Mouse (Mus musculus): ENCODE measurements around the gene Tsc1.
A peak's percentile ranks its signal among the peaks of the same experiment; 100 is the strongest.

The Tsc1 gene

DNA sequence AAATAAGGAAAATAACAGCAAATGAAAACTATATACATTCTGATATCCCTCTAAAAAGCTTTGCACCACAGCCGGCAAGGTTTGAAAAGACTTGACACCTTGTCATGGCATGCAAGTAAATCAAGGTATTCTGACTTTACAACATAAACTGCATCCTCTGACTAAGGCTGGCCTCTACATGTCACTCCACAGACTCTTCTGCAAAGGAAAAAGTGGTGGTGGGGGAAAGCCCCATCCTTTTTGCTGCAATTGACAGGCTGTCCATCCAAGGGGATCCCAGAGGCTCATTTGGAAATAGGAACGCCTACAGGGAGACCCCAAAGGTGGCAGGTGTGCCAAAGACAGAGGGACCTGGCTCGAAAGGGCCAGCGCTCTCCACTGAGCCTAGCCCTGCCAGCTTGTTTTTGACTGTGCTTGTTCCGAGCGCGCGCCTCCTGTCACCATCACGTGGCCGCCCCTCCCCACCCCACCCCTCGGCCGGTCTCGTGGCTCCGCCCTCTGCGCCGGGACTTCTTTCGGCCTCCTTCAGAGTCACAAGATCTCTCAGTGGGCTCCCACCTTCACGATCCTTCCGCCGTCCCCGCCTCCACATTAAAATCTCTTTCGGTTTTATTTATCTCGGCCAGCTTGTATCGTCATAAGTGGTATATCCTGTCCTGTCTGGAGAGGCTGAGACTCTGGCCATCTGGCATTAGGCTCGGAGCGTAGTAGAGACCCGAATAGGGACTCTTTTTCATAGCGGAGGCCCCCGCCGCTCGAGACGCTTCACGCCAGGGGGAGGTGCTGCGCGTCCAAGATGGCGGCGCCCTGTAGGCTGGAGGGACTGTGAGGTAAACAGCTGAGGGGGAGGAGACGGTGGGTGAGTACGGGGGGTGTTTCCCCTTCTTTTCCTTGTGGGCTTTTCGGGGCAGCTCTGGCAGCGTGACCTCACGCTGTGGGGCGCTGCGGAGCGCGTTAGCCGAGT lies at the start of gene Tsc1:
Gene Tsc1 (plus strand): TSS at position 768 of the 964 bp plus-strand sequence.
- DNase-seq (ENCODE audit: low spot score in 2 of 2) = peak; percentile 90 to 93

DNA sequence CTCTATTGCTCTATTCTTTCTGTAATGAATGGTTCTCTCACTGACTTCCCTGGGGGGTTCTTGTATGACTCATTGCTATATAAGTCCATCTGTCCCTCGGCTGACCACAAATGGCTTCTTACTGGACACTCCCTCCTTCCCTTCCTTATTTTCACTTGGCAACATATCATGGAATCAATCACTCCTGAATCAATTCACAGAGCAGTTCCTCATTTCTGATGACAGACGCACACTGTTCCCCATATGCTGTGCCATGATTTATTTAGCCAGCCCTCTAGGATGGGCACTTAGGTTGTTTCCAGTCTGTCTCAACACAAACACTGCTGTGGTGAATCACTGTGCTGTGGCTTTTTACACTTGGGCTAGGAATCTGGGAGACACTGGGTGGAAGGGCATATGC lies 49.5 kb upstream of the Tsc1 start:
- DNase-seq (ENCODE audit: low spot score in 2 of 2) = no peak

DNA sequence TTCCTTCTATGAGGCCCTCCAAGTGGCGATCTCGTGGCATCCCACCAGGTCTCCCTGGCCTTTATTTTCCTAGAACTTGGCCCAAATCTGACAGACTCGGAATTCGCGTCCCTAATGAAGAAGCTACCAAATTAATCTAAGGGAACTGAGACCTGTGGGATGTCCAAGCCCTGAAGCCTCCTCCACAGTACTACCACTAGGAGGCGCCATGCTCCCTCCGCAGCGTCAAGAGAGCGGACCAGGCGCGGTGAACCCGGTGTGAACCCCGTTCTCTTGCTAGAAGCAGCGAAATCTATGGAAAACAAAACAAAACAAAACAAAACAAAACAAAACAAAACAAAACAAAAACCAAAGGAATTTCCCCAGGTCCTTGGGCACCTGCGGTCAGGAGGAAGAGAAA lies 48.2 kb upstream of the Tsc1 start:
- DNase-seq (ENCODE audit: low spot score in 2 of 2) = peak; percentile 38 to 64

DNA sequence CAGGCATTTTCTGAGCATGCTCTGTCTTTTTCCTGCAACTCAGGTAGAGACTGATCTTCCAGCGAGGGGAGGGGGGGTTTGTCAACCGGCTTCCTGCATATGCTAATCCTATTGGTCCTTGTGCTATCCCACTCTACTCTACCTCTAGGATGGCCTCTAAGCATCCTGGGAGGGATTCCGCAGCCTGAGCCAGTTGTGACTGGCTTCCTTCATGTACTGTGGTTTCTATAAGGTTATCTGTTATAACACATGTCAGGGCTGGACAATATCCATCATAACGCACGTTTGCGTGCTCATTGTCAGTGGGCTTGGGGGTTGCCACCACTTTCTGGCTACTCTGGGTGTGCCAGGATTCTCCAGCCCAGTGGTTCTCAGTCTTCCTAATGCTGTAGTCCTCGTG lies 45.0 kb upstream of the Tsc1 start:
- no peak for DNase-seq (ENCODE audit: low spot score in 2 of 2)

DNA sequence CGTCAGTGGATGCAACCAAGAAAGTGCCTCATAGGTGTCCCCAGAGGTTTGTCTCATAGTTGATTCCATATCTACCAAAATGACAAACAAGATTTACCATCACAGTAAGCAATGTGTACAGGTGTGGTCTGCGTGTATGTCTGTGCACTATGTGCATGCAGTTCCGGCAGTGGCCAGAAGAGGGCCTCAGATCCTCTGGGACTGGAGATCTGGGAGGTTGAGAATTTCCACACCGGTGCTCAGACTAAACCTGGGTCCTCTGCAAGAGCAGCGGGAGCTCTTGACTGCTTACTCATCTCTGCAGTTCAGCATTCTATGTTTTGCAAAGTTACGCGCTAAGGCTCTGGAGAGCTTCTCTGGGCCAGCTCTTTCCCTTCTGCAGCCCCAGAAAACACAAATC lies 44.0 kb upstream of the Tsc1 start:
- no peak for DNase-seq (ENCODE audit: low spot score in 2 of 2)

DNA sequence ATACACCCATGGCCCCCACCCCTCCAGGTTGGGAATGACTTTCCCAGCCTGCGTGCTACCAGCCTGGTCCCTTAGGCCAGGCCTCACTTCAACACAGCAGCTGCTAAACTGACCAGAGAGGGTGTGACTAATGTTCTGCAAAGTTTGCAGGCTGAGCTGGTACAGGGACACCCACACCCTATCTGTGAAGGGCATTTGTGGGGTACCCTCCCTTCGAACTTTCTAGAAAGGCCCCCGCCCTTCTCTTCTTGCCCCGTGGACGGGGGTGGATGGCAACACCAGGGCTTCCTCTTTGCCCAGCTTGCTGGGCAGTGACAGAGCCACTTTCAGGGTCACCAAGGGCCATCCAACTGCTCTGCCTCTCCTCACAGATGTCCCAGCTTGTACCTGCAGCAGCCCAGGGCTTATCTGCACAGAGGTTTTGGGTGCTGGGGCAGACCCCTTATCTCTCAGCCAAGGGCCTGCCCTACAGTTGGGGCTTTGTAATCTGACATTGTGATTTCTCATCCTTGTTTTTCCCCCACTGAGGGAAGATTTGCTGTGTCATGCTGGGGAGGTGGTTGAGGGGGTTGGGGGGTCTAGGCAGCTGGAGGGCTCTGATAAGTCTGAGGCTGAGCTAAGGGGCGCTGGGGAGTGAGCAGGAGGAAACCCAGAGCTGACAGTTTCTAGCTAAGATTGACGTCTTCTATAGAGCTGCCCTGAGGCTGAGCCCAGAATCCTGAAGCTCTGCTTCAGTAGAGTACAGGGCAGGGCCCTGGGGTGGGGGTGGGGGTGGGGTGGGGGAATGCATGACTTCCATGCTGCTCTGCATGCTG lies 43.1 kb upstream of the Tsc1 start:
- DNase-seq (ENCODE audit: low spot score in 2 of 2) = no peak

DNA sequence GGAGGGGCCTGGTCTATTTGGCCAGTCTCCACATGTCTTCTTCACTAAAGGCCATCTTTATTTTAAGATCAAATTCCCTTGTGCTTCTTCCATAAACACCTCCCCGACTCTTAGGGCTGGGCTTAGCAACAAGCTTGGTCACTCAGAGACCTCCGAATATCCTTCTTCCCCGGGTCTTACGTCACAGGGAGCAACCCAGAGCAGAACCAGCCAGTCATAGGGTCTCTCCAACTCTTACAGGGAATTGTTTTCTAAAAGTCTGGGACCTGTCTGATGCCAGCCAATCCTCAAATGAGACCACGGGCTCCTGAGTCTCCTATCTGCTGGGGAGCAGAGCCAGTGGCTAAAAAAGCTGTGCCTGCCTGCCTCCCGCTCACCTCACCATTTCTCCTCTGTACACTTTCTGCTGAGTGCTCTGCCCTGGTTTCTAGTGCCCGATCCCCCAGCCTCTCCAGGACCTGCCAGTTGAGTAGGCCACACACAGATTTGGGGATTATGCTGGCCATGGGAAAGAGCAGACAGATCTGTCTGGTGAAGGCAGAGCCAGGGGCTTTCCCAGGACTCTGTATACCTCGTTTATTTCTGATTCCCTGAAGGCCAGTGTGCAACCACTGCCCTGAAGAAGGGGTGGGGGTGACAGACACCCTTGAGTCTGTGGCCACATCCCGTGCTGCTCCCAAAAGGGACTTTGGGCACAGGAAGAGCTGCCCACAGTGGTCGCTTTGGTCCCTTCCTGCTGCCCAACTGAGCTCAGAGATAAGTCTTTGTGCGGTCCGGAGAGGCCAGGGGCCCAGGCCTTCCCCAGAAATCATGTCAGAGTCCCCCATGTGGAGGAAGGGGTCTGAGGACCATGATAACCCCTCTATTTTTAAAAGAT lies 42.1 kb upstream of the Tsc1 start:
- DNase-seq (ENCODE audit: low spot score in 2 of 2) = no peak

DNA sequence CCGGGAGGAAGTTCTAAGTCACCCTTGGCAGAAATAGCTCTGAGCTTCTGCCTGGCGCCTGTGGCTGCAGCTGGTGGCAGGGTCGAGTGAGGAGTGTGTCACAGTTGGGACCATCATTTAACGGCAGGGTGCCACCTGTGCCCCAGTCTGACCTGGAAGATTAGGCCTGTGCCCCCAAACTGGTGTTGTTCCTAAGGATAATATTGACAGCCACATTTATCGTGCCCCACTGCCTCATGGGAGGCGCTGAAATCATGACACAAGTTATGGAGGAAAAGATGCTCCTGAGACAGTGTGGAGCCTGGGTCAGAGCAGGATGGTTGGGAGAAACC lies 41.5 kb upstream of the Tsc1 start:
- DNase-seq (ENCODE audit: low spot score in 2 of 2) = no peak

DNA sequence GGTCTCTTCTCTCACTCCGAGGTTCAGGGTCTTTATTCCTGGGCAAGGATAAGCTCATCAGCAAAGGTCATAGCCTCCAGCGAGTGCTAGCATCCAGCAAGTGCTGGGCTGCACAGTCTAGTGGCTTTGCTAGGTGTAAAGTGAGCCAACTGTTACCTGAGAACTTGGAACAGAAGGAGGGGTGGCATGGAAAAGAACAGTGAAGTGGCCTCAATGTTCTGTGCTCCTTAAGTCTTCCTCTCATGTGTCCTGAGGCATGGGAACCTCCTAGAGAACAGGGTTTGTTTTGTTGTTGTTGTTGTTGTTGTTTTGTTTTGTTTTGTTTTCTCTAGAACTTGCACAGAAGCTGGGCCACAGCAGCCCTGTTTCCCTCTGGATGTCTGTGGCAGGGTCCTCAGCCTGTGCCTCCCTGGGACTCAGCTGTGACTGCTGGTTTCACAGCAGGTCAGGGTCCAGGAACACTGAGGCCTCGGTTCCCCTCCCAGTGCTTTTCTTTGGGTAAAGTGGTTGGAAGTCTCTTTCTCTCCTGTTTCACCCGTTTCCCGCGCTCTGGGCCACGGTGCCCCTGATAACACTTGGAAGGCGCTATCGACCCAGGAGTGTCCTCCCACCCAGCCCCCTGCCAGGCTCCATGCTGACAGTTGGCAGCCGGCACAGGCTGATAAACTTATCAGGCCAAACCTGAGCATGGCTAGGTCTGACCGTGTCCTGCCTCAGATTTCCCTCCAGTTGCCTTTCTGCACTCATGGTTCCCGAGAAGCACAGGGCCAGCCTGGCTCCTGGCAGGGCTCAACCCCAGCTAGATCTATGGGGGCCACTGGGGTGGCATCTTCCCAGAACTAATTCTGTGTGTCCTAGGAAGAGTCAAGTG lies 39.1 kb upstream of the Tsc1 start:
- DNase-seq (ENCODE audit: low spot score in 2 of 2) = no peak

DNA sequence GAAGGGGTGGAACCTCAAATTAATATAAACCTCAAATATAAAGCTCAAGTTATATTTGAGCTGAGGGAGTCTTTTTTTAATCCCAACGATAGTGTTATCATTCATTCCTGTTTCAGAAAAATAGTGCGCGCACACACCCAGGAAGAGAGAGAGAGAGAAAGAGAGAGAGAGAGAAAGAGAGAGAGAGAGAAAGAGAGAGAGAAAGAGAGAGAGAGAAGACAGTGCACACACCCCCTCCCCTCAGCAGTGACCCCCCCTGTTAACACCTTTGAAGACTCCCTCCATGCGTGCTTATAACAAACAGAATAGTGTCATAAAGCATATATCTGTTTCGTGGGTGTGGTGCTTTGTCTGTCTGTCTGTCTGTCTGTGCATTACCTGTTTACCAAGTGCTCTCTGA lies 37.5 kb upstream of the Tsc1 start:
- DNase-seq (ENCODE audit: low spot score in 2 of 2) = no peak

DNA sequence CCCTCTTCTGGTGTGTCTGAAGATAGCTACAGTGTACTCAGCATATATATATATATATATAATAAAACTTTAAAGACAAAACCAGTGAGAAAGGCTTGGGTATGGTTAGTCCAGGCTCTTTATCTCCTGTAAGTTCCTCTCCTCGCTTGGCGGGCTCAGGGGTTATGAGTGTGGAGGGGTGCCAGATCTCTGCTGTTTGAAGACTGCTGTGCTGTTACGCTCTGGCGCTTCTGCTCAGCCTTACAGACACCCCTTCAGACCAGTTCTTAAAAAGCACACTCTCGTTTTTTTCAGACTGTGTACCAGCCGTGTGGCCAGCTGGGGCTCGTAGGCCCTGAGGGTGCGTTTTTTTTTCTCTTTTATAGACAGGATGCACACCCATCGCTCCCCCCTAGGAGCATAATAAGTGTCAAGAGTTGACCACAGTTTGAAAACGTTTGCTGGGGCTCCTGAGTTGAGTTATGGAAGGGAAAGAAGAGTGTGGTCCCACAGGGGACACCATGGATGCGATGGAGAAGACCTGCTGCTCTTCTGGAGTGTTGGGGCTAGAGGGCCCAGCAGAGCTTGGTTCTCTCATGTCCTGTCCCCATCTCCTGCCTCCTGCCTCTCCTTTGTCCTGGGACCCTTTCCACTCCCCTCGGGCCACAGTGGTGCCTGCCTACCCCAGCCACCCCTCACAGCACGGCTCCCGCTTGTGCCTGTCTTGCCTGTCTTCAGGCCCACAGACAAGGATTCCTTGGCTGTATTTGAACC lies 35.1 kb upstream of the Tsc1 start:
- no peak for DNase-seq (ENCODE audit: low spot score in 2 of 2)

DNA sequence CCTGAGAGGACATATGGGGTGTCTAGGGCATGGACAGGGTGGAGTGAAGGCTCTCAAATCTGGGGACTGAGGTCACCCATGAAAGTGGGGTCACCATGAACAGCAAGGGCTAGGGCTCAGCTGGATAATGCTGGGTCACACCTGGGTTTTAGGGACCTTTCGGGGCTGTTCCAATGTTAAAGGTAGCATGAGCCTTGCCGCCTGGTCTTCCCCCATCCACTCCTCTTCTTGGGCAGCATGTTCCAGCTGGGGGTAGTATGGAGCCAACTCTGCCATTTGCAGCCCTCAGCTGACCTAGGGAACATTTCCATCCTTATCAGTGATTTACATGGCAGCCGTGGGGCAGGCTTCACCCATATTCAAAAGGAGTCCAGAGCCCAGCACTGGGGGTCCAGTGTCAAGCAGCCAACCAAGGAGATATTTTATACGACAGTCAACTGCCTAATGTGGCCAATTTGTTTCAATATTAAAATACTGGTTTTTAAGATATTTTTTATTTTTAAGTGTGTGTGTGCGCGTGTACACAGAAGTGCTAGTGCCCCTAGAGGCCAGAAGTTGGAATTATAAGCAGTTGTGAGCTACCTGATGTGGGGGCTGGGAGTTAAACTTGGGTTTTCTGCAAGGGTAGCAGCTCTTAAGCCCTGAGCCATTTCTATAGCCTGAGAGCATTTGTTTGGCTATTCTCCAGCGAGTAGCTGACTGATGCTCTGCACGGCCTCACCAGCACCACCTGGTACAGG lies 34.3 kb upstream of the Tsc1 start:
- no peak for DNase-seq (ENCODE audit: low spot score in 2 of 2)

DNA sequence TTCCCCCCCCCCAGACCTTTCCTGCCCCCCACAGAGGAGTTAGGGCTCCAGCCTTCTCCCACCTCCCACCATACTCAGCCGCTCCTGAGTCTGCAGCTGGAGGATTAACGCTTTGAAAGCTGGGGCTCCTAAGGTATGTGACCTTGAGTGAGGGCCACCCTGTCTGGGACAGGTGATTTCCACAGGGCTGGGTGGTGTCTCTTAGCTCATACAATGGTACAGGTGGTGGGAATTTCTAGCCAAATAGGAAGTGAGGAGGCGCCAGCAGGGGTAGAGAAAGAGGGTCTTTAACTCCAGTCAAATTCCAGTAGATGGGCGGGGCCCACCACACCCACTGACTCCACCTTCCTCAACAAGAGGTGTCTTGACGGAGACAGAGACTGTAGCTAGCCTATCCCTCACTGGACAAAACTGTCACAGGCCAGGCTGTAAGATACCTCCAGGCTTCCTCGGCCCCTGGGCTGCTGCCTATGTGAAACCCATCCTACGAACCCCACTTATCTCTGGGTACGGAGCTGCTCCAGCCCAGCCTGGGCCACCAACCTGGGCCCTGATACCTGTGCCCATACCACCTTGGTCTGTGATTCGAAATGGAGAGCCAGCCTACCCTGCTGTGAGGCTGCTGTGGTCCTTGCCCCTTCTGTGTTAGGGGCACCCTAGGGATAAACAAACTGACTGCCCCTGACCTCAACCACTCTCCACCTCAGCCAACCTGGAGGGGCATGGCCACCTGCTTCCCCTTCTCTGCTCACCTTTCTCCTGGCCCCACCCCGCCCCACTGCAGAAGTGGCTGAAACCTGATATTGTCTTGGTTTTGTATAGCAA lies 33.5 kb upstream of the Tsc1 start:
- no peak for DNase-seq (ENCODE audit: low spot score in 2 of 2)

DNA sequence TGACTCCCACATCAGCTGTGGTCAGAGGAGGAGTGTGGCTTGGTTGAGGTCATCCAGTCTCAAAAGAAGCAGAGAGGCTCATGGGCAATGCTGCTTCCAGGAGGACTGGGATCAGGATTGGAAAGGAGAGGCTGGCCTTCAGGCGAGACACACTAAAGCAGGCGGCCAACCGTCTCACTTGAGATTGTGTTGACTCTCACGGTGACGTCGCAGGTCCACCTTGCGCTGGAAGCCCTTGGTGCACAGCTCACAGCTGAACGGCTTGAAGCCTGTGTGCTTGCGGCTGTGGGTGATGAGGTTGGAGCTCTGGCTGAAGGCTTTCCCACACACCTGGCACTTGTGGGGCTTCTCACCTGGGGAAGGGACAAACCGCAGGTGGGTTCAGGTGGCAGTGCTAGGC lies 31.2 kb upstream of the Tsc1 start:
- DNase-seq (ENCODE audit: low spot score in 2 of 2) = no peak

DNA sequence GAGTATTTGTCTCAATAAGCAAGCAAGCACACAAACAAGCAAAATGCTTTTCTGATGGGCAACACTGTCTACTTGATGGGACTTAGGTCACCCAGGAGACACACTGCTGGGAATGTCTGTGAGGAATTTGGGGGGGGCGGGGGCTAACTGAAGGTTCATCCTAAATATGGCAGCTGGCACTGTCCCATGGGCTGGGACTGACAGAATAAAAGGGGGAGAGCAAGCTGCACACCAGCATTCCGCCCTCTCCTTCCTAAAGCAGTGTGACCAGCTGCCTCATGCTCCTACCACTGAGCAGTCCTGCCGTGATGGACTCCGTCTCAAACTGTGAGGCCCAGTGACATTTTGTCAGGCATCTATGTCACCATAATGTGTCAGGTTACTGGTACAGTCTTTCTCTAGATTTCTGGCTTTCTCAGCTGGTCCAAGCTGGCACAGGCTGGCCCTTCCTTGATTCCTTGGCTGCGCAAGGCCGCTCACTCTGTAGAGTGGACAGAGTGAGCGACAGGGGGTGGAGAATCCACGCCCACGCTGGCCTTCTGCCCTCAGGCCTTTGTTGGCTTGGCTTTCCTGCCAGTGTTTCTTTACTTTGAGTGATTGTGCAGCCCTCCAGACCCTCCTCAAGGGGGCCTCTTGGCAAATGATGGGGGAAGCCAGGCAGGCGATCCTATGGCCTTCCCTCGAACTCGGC lies 30.2 kb upstream of the Tsc1 start:
- DNase-seq (ENCODE audit: low spot score in 2 of 2) = no peak

DNA sequence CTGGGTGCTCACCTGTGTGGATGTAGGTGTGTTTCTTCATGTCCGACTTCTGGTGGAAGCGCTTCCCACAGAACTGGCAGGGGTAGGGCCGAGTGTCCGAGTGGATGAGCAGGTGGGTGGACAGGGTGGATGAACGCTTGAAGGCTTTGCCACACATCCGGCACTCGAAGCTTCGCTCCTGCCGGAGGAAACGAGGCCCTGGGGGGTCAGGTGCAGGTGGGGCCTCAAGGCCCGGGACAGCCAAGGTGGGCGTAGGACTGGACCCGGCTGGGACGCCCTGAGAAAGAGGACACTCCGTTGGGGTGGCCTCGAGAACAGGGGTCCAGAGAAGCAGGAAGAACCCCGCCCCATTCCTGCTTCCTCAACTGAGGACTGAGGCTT lies 29.6 kb upstream of the Tsc1 start:
- no peak for DNase-seq (ENCODE audit: low spot score in 2 of 2)

DNA sequence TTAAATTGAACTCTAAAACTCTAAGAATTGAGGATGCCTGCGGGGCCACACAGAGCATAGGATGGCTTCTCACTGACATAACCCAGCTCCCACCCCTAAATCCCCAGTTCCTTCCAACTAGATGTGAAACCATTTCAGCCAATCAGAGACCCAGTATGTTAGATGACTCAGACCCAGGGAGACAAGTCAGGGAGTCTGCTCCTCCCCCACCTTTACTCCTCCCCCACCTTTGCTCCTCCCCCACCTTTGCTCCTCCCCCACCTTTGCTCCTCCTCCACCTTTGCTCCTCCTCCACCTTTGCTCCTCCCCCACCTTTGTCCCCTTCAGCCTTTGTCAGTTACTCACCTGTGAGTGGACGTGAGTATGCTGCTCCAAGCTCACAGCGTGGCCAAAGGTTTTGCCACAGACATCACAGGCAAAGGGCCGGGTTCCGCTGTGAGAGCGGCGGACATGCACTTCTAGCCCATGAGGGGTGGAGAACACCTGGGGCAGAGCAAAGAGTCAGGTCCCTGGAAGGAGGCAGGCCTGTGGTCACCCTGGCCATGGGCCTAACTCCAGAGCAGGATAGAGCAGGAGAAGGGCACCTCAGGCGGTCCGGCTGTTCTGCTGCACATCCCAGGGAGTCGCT lies 28.5 kb upstream of the Tsc1 start:
- DNase-seq (ENCODE audit: low spot score in 2 of 2) = no peak

DNA sequence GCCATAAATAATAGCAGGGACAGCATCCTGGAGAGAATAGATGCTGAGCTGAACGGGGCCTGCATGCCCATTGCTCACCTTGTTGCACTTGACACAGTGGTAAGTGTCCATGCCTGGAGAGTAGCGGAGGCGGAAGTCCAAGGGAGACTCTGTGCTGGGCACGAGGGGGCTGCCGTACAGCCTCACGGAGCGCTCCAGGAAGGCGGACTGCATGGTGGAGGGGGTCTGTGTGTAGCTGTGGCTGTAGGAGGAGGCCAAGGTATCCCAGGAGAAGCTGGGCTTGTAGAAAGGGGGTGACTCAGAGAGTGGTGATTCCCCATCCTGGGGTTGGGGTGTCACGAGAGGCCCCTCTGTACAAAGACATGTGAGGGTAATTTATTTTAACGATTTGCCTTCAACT lies 27.4 kb upstream of the Tsc1 start:
- no peak for DNase-seq (ENCODE audit: low spot score in 2 of 2)
